Mouse (Mus musculus) ES-E14 (cell line): ENCODE measurements around the gene Ccnd3. TPM values are rescaled to one million over a fixed set of nuclear protein-coding genes. Genes with fewer than 3 reads are reported as not detected.

Source experiments
- DNase-seq: peaks from one replicate; pipeline ENCODE4 v3.0.0-alpha.2; 2013; ENCODE audit warnings: low read depth, low spot score
- H3K27ac ChIP-seq: 2 replicates; pipeline ENCODE4 v1.5.1; 2012; ENCODE audit warnings: low read depth, mild to moderate bottlenecking, low read length, moderate library complexity, mixed read lengths; ENCODE audit not compliant: poor library complexity, insufficient read depth, severe bottlenecking
- H3K36me3 ChIP-seq: 2 replicates; pipeline ENCODE4 v1.6.1; 2012; ENCODE audit warnings: mild to moderate bottlenecking, low read length, moderate library complexity, mixed read lengths; ENCODE audit not compliant: control insufficient read depth, poor library complexity, insufficient read depth, severe bottlenecking
- H3K4me1 ChIP-seq, 2 experiments: fragments of 150-350 bp in 1 of 2; sonication (generic) in 1 of 2; 2 replicates each; pipeline ENCODE4 v1.6.1; 2012; ENCODE audit warnings: low read length in 2 of 2, mild to moderate bottlenecking in 1 of 2, mixed read lengths in 1 of 2; ENCODE audit not compliant: control insufficient read depth in 2 of 2, insufficient read depth in 2 of 2, poor library complexity in 1 of 2
- H3K4me3 ChIP-seq, 2 experiments: fragments of 150-350 bp in 1 of 2; sonication (generic) in 1 of 2; 2 replicates each; pipeline ENCODE4 v1.5.1; 2012; ENCODE audit warnings: low read length in 2 of 2, low read depth in 1 of 2, mild to moderate bottlenecking in 1 of 2, mixed read lengths in 1 of 2; ENCODE audit not compliant: insufficient read depth in 1 of 2, poor library complexity in 1 of 2, severe bottlenecking in 1 of 2
- H3K9ac ChIP-seq: 2 replicates; pipeline ENCODE4 v1.6.1; 2012; ENCODE audit warnings: low read depth, mild to moderate bottlenecking, low read length, mixed read lengths; ENCODE audit not compliant: poor library complexity, insufficient read depth, severe bottlenecking
- H3K9me3 ChIP-seq: fragments of 150-350 bp; sonication (generic); 2 replicates; pipeline ENCODE4 v1.6.1; 2012; ENCODE audit warnings: low read depth, mild to moderate bottlenecking, low read length; ENCODE audit not compliant: control insufficient read depth, insufficient read depth
- CHD2 ChIP-seq: IDR thresholded peaks from 2 replicates; pipeline ENCODE4 v1.6.1; 2014; ENCODE audit warnings: mild to moderate bottlenecking, low read depth, low read length, inconsistent platforms
- HCFC1 ChIP-seq: IDR thresholded peaks from 2 replicates; pipeline ENCODE4 v1.6.1; 2012; ENCODE audit warnings: low read length, inconsistent platforms, borderline replicate concordance; ENCODE audit not compliant: insufficient read depth
- MAFK ChIP-seq: IDR thresholded peaks from 2 replicates; pipeline ENCODE4 v1.6.1; 2014; ENCODE audit warnings: mild to moderate bottlenecking, low read depth, low read length, inconsistent platforms; ENCODE audit not compliant: insufficient read depth
- ZC3H11A ChIP-seq: IDR thresholded peaks from 2 replicates; pipeline ENCODE4 v1.6.1; 2012; ENCODE audit warnings: low read depth, mild to moderate bottlenecking, inconsistent platforms, low read length, borderline replicate concordance
- ZNF384 ChIP-seq: IDR thresholded peaks from 2 replicates; pipeline ENCODE4 v1.6.1; 2012; ENCODE audit warnings: low read depth, low read length, inconsistent platforms
- in situ Hi-C, 2 experiments: fragments of 600-800 bp; cut with MboI; formaldehyde crosslinking; loops; one replicate each; pipeline ENCODE4 v1.15.1; 2025; ENCODE audit warnings: low sequenced_read_pairs in 2 of 2, inconsistent platforms in 1 of 2; ENCODE audit not compliant: unreplicated experiment in 2 of 2
- total RNA-seq: library from RNA; depleted of rRNA; stranded (reverse); fragments of 300-350 nt; gene quantifications from 2 replicates; pipeline ENCODE4 v1.2.3, GENCODE M21; 2012

Gene Ccnd3
- total RNA-seq, 1 experiment, result 131 TPM

GRCm38 (mm10) chr17:47564612-47565011, 59.8 kb downstream of the Ccnd3 start:
- Histone ChIP-seq H3K27ac (no peak overlapping the region), H3K36me3 (no peaks in the 10 kb centered on the region), H3K9ac (no peak overlapping the region), H3K4me1 (peaks cover 5 to 24% of the 10 kb centered on the region in 2 experiments), H3K9me3 (no peaks in the 10 kb centered on the region), H3K4me3 (no peak overlapping the region)
- TF ChIP-seq ZNF384 (no peak), CHD2 (no peak), MAFK (no peak), ZC3H11A (no peak), HCFC1 (no peak)
- in situ Hi-C loops, result no loop called here
- DNase-seq, result no peak

DNA sequence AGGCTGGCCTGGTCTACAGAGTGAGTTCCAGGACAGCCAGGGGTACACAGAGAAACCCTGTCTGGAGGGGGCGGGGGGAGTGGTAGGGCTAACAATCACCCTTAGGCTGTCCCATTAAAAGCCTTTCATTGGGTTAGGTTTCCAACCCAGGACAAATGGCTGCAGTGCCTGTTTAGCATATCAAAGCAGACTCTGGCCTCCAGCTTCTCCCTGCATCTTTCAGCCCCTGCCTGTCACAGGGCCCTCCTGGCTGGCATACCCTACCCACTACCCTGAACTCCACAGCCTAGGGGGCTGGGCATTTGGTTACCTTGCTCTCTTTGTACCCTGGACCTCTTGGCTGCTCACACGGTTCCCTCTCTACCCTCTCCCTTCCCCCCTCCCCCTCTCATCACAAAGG, 61.3 kb downstream of the Ccnd3 start:
- H3K9ac ChIP-seq, result no peak overlapping the region; the same call in 1 of the 2 replicates
- H3K36me3 ChIP-seq, result no peaks in the 10 kb centered on the region
- no peak overlapping the region for H3K4me3 ChIP-seq
- H3K27ac ChIP-seq, result peak overlapping the region; percentile 44; the same call in 1 of the 2 replicates
- in situ Hi-C loops, result no loop called here
- DNase-seq, result peak; percentile 61
- TF ChIP-seq ZNF384 (no peak), ZC3H11A (no peak), HCFC1 (no peak), MAFK (no peak), CHD2 (no peak)
- no peaks in the 10 kb centered on the region for H3K9me3 ChIP-seq
- peaks cover 5 to 20% of the 10 kb centered on the region in 2 experiments for H3K4me1 ChIP-seq

GRCm38 (mm10) chr17:47567271-47567670, 62.4 kb downstream of the Ccnd3 start:
- in situ Hi-C loops, result no loop called here
- Histone ChIP-seq H3K4me1 (peaks cover 5 to 24% of the 10 kb centered on the region in 2 experiments), H3K9ac (no peak overlapping the region; the same call in 1 of the 2 replicates), H3K36me3 (no peaks in the 10 kb centered on the region), H3K9me3 (no peaks in the 10 kb centered on the region), H3K27ac (peak overlapping the region; percentile 60; the same call in 1 of the 2 replicates), H3K4me3 (no peak overlapping the region)
- TF ChIP-seq ZNF384, result no peak
- TF ChIP-seq CHD2, result no peak
- DNase-seq, result no peak

GRCm38 (mm10) chr17:47568389-47568788, 63.5 kb downstream of the Ccnd3 start:
- in situ Hi-C loops, result no loop called here
- peak overlapping the region; percentile 61; the same call in 1 of the 2 replicates for H3K27ac ChIP-seq

More at GRCm38 (mm10) chr17:47568389-47568788, 63.5 kb downstream of the Ccnd3 start:
- Histone ChIP-seq H3K4me3 (no peak overlapping the region), H3K4me1 (peaks cover 10 to 30% of the 10 kb centered on the region in 2 experiments), H3K9ac (0 out of 2 replicates have a peak overlapping the region, but pooled peaks have one; percentile 2), H3K36me3 (no peaks in the 10 kb centered on the region), H3K9me3 (no peaks in the 10 kb centered on the region)
- TF ChIP-seq CHD2, result no peak
- TF ChIP-seq HCFC1, result no peak
- no peak for TF ChIP-seq ZNF384
- no peak for TF ChIP-seq MAFK
- TF ChIP-seq ZC3H11A, result no peak
- DNase-seq, result no peak
